Mouse (Mus musculus): ENCODE data around the gene Cct3. TPM values are rescaled to one million over a fixed set of nuclear protein-coding genes. Genes with fewer than 3 reads are reported as not detected.

Gene Cct3
- polyA plus RNA-seq, 1 experiment from 2014 or later = 243 TPM

GRCm38 (mm10) chr3:88336058-88337013, 39.4 kb downstream of the Cct3 start, which contains the start of the genes Tmem79 and Smg5:
TSS of gene Tmem79 (minus strand) at chr3:88336148.
TSS of gene Smg5 (plus strand) at chr3:88336260.
- H3K27me3 ChIP-seq = no peaks in the 10 kb centered on the region
- no peaks in the 10 kb centered on the region for H3K9me3 ChIP-seq (replicated peaks)
- peak within 1 kb of the TSS; percentile 73 for H3K4me3 ChIP-seq (replicated peaks)
- peak; percentile 88 for ATAC-seq (ENCODE audit: insufficient read depth)
- WGBS (ENCODE audit: insufficient replicate concordance) = under 1% methylated on average over 65 of the region's 66 CpGs
- H3K4me2 ChIP-seq = peak within 1 kb of the TSS; percentile 84
- H3K4me1 ChIP-seq (replicated peaks) = peaks cover 72% of the 10 kb centered on the region
- H3K27ac ChIP-seq (replicated peaks) = peak within 1 kb of the TSS; percentile 96
- H3K9ac ChIP-seq = peak within 1 kb of the TSS; percentile 88
- peaks cover 10% of the 10 kb centered on the region for H3K36me3 ChIP-seq (replicated peaks)

GRCm38 (mm10) chr3:88337367-88338020, 40.6 kb downstream of the Cct3 start:
- peak overlapping the region; percentile 84 for H3K4me2 ChIP-seq
- ATAC-seq (ENCODE audit: insufficient read depth) = peak; percentile 35
- H3K27me3 ChIP-seq = no peaks in the 10 kb centered on the region
- 25% methylated on average over 11 of the region's 11 CpGs for WGBS (ENCODE audit: insufficient replicate concordance)
- H3K36me3 ChIP-seq (replicated peaks) = peaks cover 22% of the 10 kb centered on the region
- H3K27ac ChIP-seq (replicated peaks) = peak overlapping the region; percentile 96
- peak overlapping the region; percentile 88 for H3K9ac ChIP-seq
- peak overlapping the region; percentile 73 for H3K4me3 ChIP-seq (replicated peaks)
- H3K9me3 ChIP-seq (replicated peaks) = no peaks in the 10 kb centered on the region
- peaks cover 76% of the 10 kb centered on the region for H3K4me1 ChIP-seq (replicated peaks)

- peak overlapping the region; percentile 73 for H3K4me3 ChIP-seq (replicated peaks)
- H3K9ac ChIP-seq = peak overlapping the region; percentile 39
- peak overlapping the region; percentile 84 for H3K4me2 ChIP-seq
- peaks cover 30% of the 10 kb centered on the region for H3K36me3 ChIP-seq (replicated peaks)
- H3K27me3 ChIP-seq = no peaks in the 10 kb centered on the region
- H3K9me3 ChIP-seq (replicated peaks) = no peaks in the 10 kb centered on the region
- peak; percentile 41 for ATAC-seq (ENCODE audit: insufficient read depth)
- peak overlapping the region; percentile 96 for H3K27ac ChIP-seq (replicated peaks)
- peaks cover 72% of the 10 kb centered on the region for H3K4me1 ChIP-seq (replicated peaks)
- WGBS (ENCODE audit: insufficient replicate concordance) = 14% methylated on average over 7 of the region's 7 CpGs
Observed at GRCm38 (mm10) chr3:88338316-88338715, 41.4 kb downstream of the Cct3 start.

- no peak for ATAC-seq (ENCODE audit: insufficient read depth)
- H3K9me3 ChIP-seq (replicated peaks) = no peaks in the 10 kb centered on the region
- peak overlapping the region; percentile 39 for H3K9ac ChIP-seq
- WGBS (ENCODE audit: insufficient replicate concordance) = 57% methylated on average over 3 of the region's 3 CpGs
- peak overlapping the region; percentile 84 for H3K4me2 ChIP-seq
- peak overlapping the region; percentile 96 for H3K27ac ChIP-seq (replicated peaks)
- peak overlapping the region; percentile 73 for H3K4me3 ChIP-seq (replicated peaks)
- peaks cover 37% of the 10 kb centered on the region for H3K36me3 ChIP-seq (replicated peaks)
- peaks cover 65% of the 10 kb centered on the region for H3K4me1 ChIP-seq (replicated peaks)
- no peaks in the 10 kb centered on the region for H3K27me3 ChIP-seq
Observed at GRCm38 (mm10) chr3:88339006-88339405, 42.1 kb downstream of the Cct3 start.

DNA sequence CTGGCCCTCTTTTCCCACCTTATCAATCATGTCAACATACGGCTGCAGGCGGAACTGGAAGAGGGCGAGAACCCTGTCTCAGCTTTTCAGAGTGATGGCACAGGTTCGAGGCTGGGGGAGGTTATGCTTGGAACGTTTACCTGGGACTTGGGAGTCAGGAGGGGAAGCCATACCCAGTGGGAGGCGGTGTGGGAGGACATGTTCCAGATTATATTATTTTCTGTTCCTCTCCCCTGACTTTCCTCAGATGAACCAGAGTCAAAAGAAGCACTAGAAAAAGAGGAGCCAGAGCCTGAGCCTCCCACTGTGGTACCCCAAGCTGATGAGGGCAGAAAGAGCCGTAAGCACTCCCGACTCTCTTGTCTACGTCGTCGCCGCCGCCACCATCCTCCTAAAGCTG, 53.8 kb downstream of the Cct3 start:
- H3K4me1 ChIP-seq (replicated peaks) = no peaks in the 10 kb centered on the region

DNA sequence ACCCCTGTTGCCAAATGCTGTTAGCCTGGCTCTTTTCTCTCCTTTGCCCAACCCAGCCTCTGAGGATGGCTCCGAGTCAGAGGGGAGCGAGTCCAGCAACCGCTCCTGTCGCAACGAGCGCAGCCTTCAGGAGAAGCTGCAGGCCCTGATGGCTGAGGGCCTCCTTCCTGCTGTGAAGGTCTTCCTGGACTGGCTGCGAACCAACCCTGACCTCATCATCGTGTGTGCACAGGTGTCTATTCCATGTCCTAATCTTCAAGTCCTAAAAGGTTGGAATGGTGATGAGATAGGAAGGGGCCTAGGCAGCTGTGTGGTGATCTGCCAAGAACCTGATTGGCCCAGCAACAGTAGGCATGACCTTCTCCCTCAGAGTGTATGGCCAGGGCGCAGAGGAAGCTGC, 56.0 kb downstream of the Cct3 start:
- no peak for ATAC-seq (ENCODE audit: insufficient read depth)
- Histone ChIP-seq H3K4me2 (no peak overlapping the region), H3K36me3 (replicated peaks) (peaks cover 100% of the 10 kb centered on the region), H3K4me3 (replicated peaks) (no peak overlapping the region), H3K9ac (no peak overlapping the region), H3K9me3 (replicated peaks) (no peaks in the 10 kb centered on the region), H3K27ac (replicated peaks) (no peak overlapping the region), H3K27me3 (no peaks in the 10 kb centered on the region), H3K4me1 (replicated peaks) (no peaks in the 10 kb centered on the region)
- 90% methylated on average over 9 of the region's 9 CpGs for WGBS (ENCODE audit: insufficient replicate concordance)

More for the DNA sequence above, 53.8 kb downstream of the Cct3 start:
- peaks cover 100% of the 10 kb centered on the region for H3K36me3 ChIP-seq (replicated peaks)
- no peak overlapping the region for H3K4me3 ChIP-seq (replicated peaks)
- no peak overlapping the region for H3K4me2 ChIP-seq
- H3K27me3 ChIP-seq = no peaks in the 10 kb centered on the region
- ATAC-seq (ENCODE audit: insufficient read depth) = no peak
- 86% methylated on average over 13 of the region's 13 CpGs for WGBS (ENCODE audit: insufficient replicate concordance)
- no peak overlapping the region for H3K9ac ChIP-seq
- H3K27ac ChIP-seq (replicated peaks) = no peak overlapping the region
- H3K9me3 ChIP-seq (replicated peaks) = no peaks in the 10 kb centered on the region

GRCm38 (mm10) chr3:88354396-88355165, 57.7 kb downstream of the Cct3 start:
- Histone ChIP-seq H3K27ac (replicated peaks) (0 out of 2 replicates have a peak overlapping the region, but pooled peaks have one; percentile 14), H3K27me3 (no peaks in the 10 kb centered on the region), H3K4me1 (replicated peaks) (peaks cover 3% of the 10 kb centered on the region; the same call in 1 of the 2 replicates), H3K9me3 (replicated peaks) (no peaks in the 10 kb centered on the region), H3K4me2 (no peak overlapping the region), H3K36me3 (replicated peaks) (peaks cover 100% of the 10 kb centered on the region), H3K4me3 (replicated peaks) (no peak overlapping the region), H3K9ac (no peak overlapping the region)
- WGBS (ENCODE audit: insufficient replicate concordance) = 89% methylated on average over 8 of the region's 8 CpGs
- ATAC-seq (ENCODE audit: insufficient read depth) = no peak

- H3K9ac ChIP-seq = no peak overlapping the region
- H3K27ac ChIP-seq (replicated peaks) = no peak overlapping the region
- H3K4me1 ChIP-seq (replicated peaks) = peaks cover 52% of the 10 kb centered on the region
- ATAC-seq (ENCODE audit: insufficient read depth) = no peak
- H3K27me3 ChIP-seq = peaks cover 6% of the 10 kb centered on the region; the same call in 1 of the 2 replicates
- no peaks in the 10 kb centered on the region for H3K9me3 ChIP-seq (replicated peaks)
- no peak overlapping the region for H3K4me3 ChIP-seq (replicated peaks)
- no peak overlapping the region for H3K4me2 ChIP-seq
- H3K36me3 ChIP-seq (replicated peaks) = peaks cover 81% of the 10 kb centered on the region
- WGBS (ENCODE audit: insufficient replicate concordance) = 77% methylated on average over 5 of the region's 5 CpGs
Observed at GRCm38 (mm10) chr3:88359584-88359983, 62.7 kb downstream of the Cct3 start.

GRCm38 (mm10) chr3:88359989-88360388, 63.1 kb downstream of the Cct3 start:
- Histone ChIP-seq H3K9ac (no peak overlapping the region), H3K4me1 (replicated peaks) (peaks cover 56% of the 10 kb centered on the region), H3K36me3 (replicated peaks) (peaks cover 77% of the 10 kb centered on the region), H3K4me2 (no peak overlapping the region), H3K9me3 (replicated peaks) (no peaks in the 10 kb centered on the region), H3K27ac (replicated peaks) (no peak overlapping the region), H3K27me3 (peaks cover 10% of the 10 kb centered on the region), H3K4me3 (replicated peaks) (no peak overlapping the region)
- WGBS (ENCODE audit: insufficient replicate concordance) = 76% methylated on average over 3 of the region's 3 CpGs
- ATAC-seq (ENCODE audit: insufficient read depth) = no peak

DNA sequence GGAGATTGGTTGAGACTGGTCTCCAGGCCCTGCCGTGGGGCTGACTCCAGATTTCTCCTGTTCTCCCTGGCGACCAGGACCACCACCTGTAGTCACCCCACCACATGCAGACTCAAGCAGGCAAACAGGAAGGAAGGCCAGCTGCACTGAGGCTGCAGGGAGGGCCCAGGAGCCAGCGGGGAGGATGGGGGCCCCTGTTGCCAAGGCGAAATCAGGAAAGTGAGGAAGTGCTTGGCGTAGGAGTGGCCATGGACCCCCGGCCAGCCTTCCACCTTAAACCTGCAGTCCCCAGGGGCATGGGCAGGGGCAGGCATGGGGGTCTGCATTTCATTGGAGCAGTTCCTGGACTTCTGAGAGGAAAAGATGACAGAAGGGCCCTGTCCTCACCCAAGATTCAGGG, 64.2 kb downstream of the Cct3 start:
- 46% methylated on average over 6 of the region's 6 CpGs for WGBS (ENCODE audit: insufficient replicate concordance)
- H3K4me1 ChIP-seq (replicated peaks) = peaks cover 67% of the 10 kb centered on the region
- peaks cover 21% of the 10 kb centered on the region for H3K27me3 ChIP-seq
- H3K9ac ChIP-seq = no peak overlapping the region
- H3K36me3 ChIP-seq (replicated peaks) = peaks cover 66% of the 10 kb centered on the region
- no peak overlapping the region for H3K4me2 ChIP-seq
- no peaks in the 10 kb centered on the region for H3K9me3 ChIP-seq (replicated peaks)
- H3K4me3 ChIP-seq (replicated peaks) = no peak overlapping the region
- no peak for ATAC-seq (ENCODE audit: insufficient read depth)
- H3K27ac ChIP-seq (replicated peaks) = 0 out of 2 replicates have a peak overlapping the region, but pooled peaks have one; percentile 10

Measured in liver, embryonic 15.5 days (tissue).